Mouse (Mus musculus): Measurements from ENCODE around the gene Hikeshi. TPM values are rescaled to one million over a fixed set of nuclear protein-coding genes. Genes with fewer than 3 reads are reported as not detected.

Gene Hikeshi
- polyA plus RNA-seq, 1 experiment from 2014 or later: 136 TPM

DNA sequence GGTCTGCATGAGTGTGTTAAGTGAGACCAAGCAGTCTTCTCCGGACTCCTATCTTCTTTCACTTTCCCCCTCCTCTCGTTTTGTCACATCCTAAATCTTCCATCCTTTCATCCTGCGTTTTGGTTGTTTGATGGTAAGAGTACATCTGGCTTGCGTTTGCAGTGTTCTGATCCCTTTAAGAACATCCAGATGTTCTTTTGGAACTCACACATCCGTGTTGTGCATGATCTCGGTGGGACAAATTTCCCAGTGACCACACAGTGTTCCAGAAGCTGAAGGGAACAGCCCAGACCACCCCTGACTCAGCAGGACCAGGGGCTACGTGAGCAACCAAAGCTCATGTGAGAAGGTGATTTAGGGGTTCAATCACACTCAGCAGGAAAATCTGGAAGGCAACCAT, 32.6 kb downstream of the Hikeshi start:
- DNase-seq (ENCODE audit: low spot score): no peak
- Histone ChIP-seq H3K27ac (no peak overlapping the region), H3K4me1 (no peaks in the 10 kb centered on the region), H3K9me3 (no peaks in the 10 kb centered on the region), H3K27me3 (ENCODE audit: insufficient read depth, poor library complexity, severe bottlenecking) (no peaks in the 10 kb centered on the region), H3K4me3 (no peak overlapping the region), H3K36me3 (no peaks in the 10 kb centered on the region)
- 57% methylated on average over 7 of the region's 7 CpGs for whole genome bisulfite sequencing

DNA sequence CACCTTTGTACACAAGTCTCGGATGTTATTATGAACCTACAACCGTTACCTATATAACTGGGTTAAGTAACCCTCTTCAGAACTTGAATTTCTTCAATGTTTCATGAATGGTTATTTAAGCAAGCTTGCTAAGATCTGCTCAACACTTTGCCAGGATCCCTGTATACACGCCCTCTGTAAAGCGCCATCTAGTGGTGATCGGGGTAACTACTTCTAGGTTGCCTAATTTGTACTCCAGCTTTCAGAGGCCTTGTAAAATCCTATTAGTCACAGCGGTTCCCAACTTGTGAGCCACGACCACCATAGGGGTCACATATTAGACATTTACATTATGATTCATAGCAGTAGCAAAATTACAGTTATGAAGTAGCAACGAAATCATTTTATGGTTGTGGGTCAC, 33.1 kb downstream of the Hikeshi start:
- Histone ChIP-seq H3K36me3 (no peaks in the 10 kb centered on the region), H3K27ac (no peak overlapping the region), H3K9me3 (no peaks in the 10 kb centered on the region), H3K4me1 (no peaks in the 10 kb centered on the region), H3K27me3 (ENCODE audit: insufficient read depth, poor library complexity, severe bottlenecking) (no peaks in the 10 kb centered on the region), H3K4me3 (no peak overlapping the region)
- WGBS: 20% methylated on average over 8 of the region's 8 CpGs
- peak; percentile 79 for DNase-seq (ENCODE audit: low spot score)

DNA sequence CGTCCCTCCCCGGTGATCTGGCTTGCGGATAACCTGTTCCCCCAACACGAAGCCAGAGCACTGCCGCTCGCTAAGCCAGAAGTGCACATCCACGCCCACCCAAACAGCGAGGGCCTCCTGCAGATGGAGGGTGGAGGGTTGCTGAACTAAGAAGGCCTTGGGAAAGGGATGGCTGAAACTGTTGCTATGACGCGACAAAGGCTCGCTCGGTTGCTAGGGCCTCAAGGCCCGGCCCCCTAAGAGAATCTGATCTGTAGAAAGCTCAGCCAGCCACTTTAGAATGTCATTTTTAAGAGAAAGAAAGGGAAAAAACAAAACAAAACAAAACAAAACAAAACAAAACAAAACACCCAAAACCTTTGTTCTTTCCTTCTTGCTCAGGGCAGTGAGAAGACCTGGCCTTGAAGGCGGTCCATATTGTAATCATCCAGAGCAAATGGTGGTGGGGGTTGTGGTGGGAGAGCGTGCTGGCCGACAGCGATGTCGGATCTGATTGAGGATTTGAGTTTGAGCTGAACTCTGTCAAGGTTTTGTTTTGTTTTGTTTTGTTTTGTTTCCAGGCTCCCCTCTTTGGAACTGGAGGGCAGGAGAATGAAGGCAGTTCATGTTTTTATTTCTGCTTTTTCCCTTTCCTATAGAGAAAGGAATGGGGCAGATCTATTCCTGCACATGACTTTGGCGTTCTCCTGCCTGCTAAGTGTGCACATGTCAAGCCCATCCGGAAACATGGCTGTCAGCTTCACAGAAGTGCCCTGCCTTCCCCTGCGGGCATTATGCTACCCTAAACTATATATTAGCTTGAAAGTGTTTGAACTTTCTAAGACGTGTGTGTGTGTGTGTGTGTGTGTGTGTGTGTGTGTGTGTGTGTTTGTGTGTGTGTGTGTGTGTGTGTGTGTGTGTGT, 37.3 kb downstream of the Hikeshi start, which contains the start of gene Ccdc81:
TSS of gene Ccdc81 (minus strand) at position 188 of the 902 bp plus-strand sequence.
- Histone ChIP-seq H3K27me3 (ENCODE audit: insufficient read depth, poor library complexity, severe bottlenecking) (no peaks in the 10 kb centered on the region), H3K4me1 (no peaks in the 10 kb centered on the region), H3K27ac (no peak within 1 kb of the TSS), H3K36me3 (no peaks in the 10 kb centered on the region), H3K9me3 (no peaks in the 10 kb centered on the region), H3K4me3 (peak within 1 kb of the TSS; percentile 24; the same call in 1 of the 2 replicates)
- 43% methylated on average over 22 of the region's 22 CpGs for WGBS
- DNase-seq (ENCODE audit: low spot score): no peak

GRCm38 (mm10) chr7:89903007-89903406, 38.0 kb downstream of the Hikeshi start:
- H3K9me3 ChIP-seq: no peaks in the 10 kb centered on the region
- no peaks in the 10 kb centered on the region for H3K27me3 ChIP-seq (ENCODE audit: insufficient read depth, poor library complexity, severe bottlenecking)
- H3K4me1 ChIP-seq: no peaks in the 10 kb centered on the region
- 86% methylated on average over 8 of the region's 8 CpGs for WGBS
- H3K36me3 ChIP-seq: no peaks in the 10 kb centered on the region
- no peak overlapping the region for H3K4me3 ChIP-seq
- DNase-seq (ENCODE audit: low spot score): no peak
- no peak overlapping the region for H3K27ac ChIP-seq

- no peak for DNase-seq (ENCODE audit: low spot score)
- Histone ChIP-seq H3K27ac (no peak overlapping the region), H3K9me3 (no peaks in the 10 kb centered on the region), H3K4me3 (no peak overlapping the region), H3K36me3 (no peaks in the 10 kb centered on the region), H3K4me1 (peaks cover 4% of the 10 kb centered on the region; the same call in 1 of the 2 replicates), H3K27me3 (ENCODE audit: insufficient read depth, poor library complexity, severe bottlenecking) (no peaks in the 10 kb centered on the region)
- 39% methylated on average over 4 of the region's 4 CpGs for WGBS
These were observed 49.1 kb downstream of the Hikeshi start for GRCm38 (mm10) chr7:89891856-89892255.

- Histone ChIP-seq H3K4me1 (peaks cover 4% of the 10 kb centered on the region; the same call in 1 of the 2 replicates), H3K4me3 (no peak overlapping the region), H3K9me3 (no peaks in the 10 kb centered on the region), H3K27me3 (ENCODE audit: insufficient read depth, poor library complexity, severe bottlenecking) (no peaks in the 10 kb centered on the region), H3K36me3 (no peaks in the 10 kb centered on the region), H3K27ac (no peak overlapping the region)
- no peak for DNase-seq (ENCODE audit: low spot score)
- 80% methylated on average over 5 of the region's 5 CpGs for WGBS
These were observed 49.6 kb downstream of the Hikeshi start for GRCm38 (mm10) chr7:89891412-89891811.

- no peak for DNase-seq (ENCODE audit: low spot score)
- H3K27ac ChIP-seq: no peak overlapping the region
- H3K27me3 ChIP-seq (ENCODE audit: insufficient read depth, poor library complexity, severe bottlenecking): no peaks in the 10 kb centered on the region
- H3K4me1 ChIP-seq: no peaks in the 10 kb centered on the region
- no peaks in the 10 kb centered on the region for H3K36me3 ChIP-seq
- 69% methylated on average over 3 of the region's 3 CpGs for WGBS
- no peak overlapping the region for H3K4me3 ChIP-seq
- H3K9me3 ChIP-seq: no peaks in the 10 kb centered on the region
These were observed 56.5 kb downstream of the Hikeshi start for GRCm38 (mm10) chr7:89884551-89884950.

DNA sequence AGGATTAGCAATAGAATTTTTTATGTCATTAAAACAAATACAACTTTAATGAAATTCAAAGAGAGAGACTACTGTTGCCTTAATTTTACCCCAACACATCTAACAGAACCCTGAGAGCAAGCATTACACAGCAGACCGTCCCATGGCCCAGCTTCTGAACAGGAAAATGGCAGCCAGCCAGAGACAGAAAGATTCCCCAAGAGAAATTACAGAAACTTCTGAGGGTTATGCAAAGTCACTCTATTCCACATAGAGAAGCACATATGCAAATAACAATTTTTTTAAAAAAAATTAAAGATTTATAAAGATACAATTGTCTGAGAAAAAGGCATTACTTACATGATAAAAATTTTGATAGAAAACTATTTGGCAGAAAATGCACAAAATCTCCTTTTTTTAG, 61.3 kb downstream of the Hikeshi start:
- Histone ChIP-seq H3K27ac (no peak overlapping the region), H3K4me1 (no peaks in the 10 kb centered on the region), H3K9me3 (no peaks in the 10 kb centered on the region), H3K27me3 (ENCODE audit: insufficient read depth, poor library complexity, severe bottlenecking) (no peaks in the 10 kb centered on the region), H3K36me3 (no peaks in the 10 kb centered on the region), H3K4me3 (no peak overlapping the region)
- 78% methylated on average over 1 of the region's 1 CpGs for WGBS
- DNase-seq (ENCODE audit: low spot score): no peak

Other genes with a start within 250 kb of the Hikeshi start
- gene Ccdc81, start 37.6 kb downstream of the Hikeshi start, polyA plus RNA-seq (2016; fragmentation: Nextera tagmentation; extraction: Ambion mirVana): 0.05 TPM in 1 of 2 replicates, not detected in the other
- gene Eed, start 39.8 kb upstream of the Hikeshi start, polyA plus RNA-seq (2016; fragmentation: Nextera tagmentation; extraction: Ambion mirVana): 59.8 and 74.4 TPM in 2 replicates
- 29.5 and 29.8 TPM in 2 replicates for gene Picalm, start 189.0 kb upstream of the Hikeshi start, polyA plus RNA-seq (2016; fragmentation: Nextera tagmentation; extraction: Ambion mirVana)